Mouse (Mus musculus): ENCODE results near the gene Thbs3. TPM values are rescaled to one million over a fixed set of nuclear protein-coding genes. Genes with fewer than 3 reads are reported as not detected.

The Thbs3 gene
- polyA plus RNA-seq, 1 experiment from 2014 or later = 46.2 TPM

DNA sequence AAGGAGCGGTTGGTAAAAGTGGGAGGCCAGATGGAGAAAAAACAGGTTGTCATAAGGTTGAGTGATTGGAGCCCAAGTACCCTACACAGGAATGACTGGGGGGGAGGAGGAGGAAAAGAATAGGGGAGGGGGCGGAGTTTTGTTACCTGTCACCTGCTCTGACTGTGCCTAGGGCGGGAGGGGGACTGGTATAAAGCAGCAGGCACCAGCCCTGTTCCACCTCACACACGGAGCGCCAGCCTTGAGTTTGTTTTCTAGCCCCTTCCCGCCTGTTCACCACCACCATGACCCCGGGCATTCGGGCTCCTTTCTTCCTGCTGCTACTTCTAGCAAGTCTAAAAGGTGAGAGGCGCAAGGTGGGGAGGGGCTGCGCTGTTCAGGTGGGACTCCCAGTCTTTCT is 13.9 kb downstream of the Thbs3 start, which contains the start of gene Muc1:
Gene Muc1, plus strand, starts transcription at position 222 of the 400 bp plus-strand sequence.
- Histone ChIP-seq H3K27me3 (peaks cover 19% of the 10 kb centered on the region; the same call in 1 of the 2 replicates), H3K9ac (peak within 1 kb of the TSS; percentile 47; the same call in 1 of the 2 replicates), H3K9me3 (no peaks in the 10 kb centered on the region), H3K4me3 (peak within 1 kb of the TSS; percentile 46), H3K4me2 (replicated peaks) (peak within 1 kb of the TSS; percentile 95), H3K36me3 (no peaks in the 10 kb centered on the region), H3K4me1 (peaks cover 29% of the 10 kb centered on the region), H3K27ac (peak within 1 kb of the TSS; percentile 80)
- no peak for ATAC-seq (ENCODE audit: insufficient number of reproducible peaks, insufficient read depth, low FRiP score, low TSS enrichment)
- 20% methylated on average over 10 of the region's 10 CpGs for WGBS

DNA sequence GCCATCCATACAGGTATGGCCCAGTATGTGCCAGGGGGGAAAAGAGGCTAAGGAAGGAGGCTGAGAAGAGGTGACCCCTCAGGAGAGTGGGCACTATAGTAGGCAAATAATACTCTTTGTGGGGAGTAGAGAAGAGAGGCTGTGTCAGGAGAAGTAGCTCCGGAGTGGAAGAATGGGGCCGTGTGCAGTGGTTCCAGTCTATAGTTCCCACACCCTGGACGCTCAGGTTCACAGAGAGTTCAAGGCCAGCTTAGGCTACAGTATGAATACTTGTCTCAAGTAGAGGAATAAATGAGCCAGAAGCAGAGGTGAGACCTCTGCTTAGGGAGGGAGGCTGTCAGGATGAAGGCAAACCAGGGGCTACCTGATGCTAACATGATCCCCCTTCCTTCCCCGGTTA is 14.3 kb downstream of the Thbs3 start:
- no peak overlapping the region for H3K4me3 ChIP-seq
- no peaks in the 10 kb centered on the region for H3K36me3 ChIP-seq
- peaks cover 29% of the 10 kb centered on the region for H3K4me1 ChIP-seq
- WGBS = 53% methylated on average over 4 of the region's 4 CpGs
- no peak for ATAC-seq (ENCODE audit: insufficient number of reproducible peaks, insufficient read depth, low FRiP score, low TSS enrichment)
- peaks cover 19% of the 10 kb centered on the region; the same call in 1 of the 2 replicates for H3K27me3 ChIP-seq
- no peak overlapping the region for H3K4me2 ChIP-seq (replicated peaks)
- H3K27ac ChIP-seq = no peak overlapping the region
- H3K9ac ChIP-seq = no peak overlapping the region
- no peaks in the 10 kb centered on the region for H3K9me3 ChIP-seq

DNA sequence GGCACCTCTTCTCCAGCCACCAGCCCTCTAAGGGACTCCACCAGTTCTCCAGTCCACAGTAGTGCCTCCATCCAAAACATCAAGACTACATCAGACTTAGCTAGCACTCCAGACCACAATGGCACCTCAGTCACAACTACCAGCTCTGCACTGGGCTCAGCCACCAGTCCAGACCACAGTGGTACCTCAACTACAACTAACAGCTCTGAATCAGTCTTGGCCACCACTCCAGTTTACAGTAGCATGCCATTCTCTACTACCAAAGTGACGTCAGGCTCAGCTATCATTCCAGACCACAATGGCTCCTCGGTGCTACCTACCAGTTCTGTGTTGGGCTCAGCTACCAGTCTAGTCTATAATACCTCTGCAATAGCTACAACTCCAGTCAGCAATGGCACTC is 15.6 kb downstream of the Thbs3 start:
- Histone ChIP-seq H3K9ac (no peak overlapping the region), H3K9me3 (no peaks in the 10 kb centered on the region), H3K4me3 (no peak overlapping the region), H3K4me2 (replicated peaks) (no peak overlapping the region), H3K27me3 (peaks cover 19% of the 10 kb centered on the region; the same call in 1 of the 2 replicates), H3K4me1 (peaks cover 26% of the 10 kb centered on the region), H3K36me3 (no peaks in the 10 kb centered on the region), H3K27ac (no peak overlapping the region)
- ATAC-seq (ENCODE audit: insufficient number of reproducible peaks, insufficient read depth, low FRiP score, low TSS enrichment) = no peak
- WGBS = 86% methylated on average over 2 of the region's 2 CpGs

DNA sequence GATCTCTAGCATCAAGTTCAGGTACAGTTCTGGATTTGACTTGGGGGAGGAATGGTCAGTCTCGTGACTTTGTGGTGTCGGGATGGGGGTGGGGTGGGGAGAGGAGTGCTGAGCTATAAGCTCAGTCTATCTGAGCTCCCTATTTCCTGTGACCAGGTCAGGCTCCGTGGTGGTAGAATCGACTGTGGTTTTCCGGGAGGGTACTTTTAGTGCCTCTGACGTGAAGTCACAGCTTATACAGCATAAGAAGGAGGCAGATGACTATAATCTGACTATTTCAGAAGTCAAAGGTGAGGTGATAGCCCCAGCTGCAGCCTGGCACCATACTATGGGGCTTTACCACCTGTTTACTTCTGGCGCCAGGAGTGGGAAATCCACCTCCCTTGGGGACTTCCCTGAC is 16.4 kb downstream of the Thbs3 start:
- Histone ChIP-seq H3K4me1 (peaks cover 19% of the 10 kb centered on the region), H3K4me2 (replicated peaks) (no peak overlapping the region), H3K9me3 (no peaks in the 10 kb centered on the region), H3K27me3 (peaks cover 19% of the 10 kb centered on the region; the same call in 1 of the 2 replicates), H3K4me3 (no peak overlapping the region), H3K27ac (no peak overlapping the region), H3K36me3 (no peaks in the 10 kb centered on the region), H3K9ac (no peak overlapping the region)
- ATAC-seq (ENCODE audit: insufficient number of reproducible peaks, insufficient read depth, low FRiP score, low TSS enrichment) = no peak
- 71% methylated on average over 7 of the region's 7 CpGs for WGBS

DNA sequence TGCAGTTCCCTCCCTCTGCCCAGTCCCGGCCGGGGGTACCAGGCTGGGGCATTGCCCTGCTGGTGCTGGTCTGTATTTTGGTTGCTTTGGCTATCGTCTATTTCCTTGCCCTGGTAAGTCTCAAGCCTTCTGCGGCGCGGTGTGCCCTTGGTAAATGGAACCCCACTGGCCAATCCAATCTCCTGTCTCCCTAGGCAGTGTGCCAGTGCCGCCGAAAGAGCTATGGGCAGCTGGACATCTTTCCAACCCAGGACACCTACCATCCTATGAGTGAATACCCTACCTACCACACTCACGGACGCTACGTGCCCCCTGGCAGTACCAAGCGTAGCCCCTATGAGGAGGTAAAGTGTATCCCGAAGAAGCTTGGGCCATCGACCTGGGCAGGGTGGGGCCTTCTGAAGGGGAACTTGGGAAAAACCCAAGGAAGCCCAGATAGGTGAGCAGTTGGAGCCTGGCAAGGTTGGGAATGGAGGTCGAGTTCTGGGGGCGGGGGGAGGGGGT is 16.8 kb downstream of the Thbs3 start:
- Histone ChIP-seq H3K27me3 (peaks cover 19% of the 10 kb centered on the region; the same call in 1 of the 2 replicates), H3K9me3 (no peaks in the 10 kb centered on the region)
- WGBS = 71% methylated on average over 16 of the region's 16 CpGs

DNA sequence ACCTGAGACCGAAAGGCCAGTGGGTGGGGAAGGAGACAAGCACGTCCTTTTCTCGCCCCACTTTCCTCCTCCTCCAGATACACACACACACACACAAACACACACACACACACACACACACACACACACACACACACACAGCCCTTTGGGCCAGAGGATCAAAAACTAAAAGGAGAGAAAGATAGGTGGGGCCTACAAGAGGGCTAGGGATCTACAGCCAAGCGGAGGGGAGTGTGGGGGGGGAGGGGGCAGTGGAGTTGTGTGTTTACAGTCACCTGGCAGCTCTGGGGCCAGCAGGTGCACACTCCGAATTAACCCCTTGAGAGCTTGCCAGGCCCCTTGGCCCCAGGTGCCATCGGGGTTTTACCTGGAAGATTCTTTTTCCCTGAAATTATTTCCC is 17.6 kb downstream of the Thbs3 start:
- no peak for ATAC-seq (ENCODE audit: insufficient number of reproducible peaks, insufficient read depth, low FRiP score, low TSS enrichment)
- H3K4me2 ChIP-seq (replicated peaks) = no peak overlapping the region
- no peak overlapping the region for H3K27ac ChIP-seq
- 67% methylated on average over 6 of the region's 6 CpGs for WGBS
- no peaks in the 10 kb centered on the region for H3K9me3 ChIP-seq
- H3K36me3 ChIP-seq = 0 out of 2 replicates have a peak, but pooled peaks cover 2% of the 10 kb centered on the region
- peaks cover 19% of the 10 kb centered on the region; the same call in 1 of the 2 replicates for H3K27me3 ChIP-seq
- H3K4me3 ChIP-seq = no peak overlapping the region
- H3K9ac ChIP-seq = 0 out of 2 replicates have a peak overlapping the region, but pooled peaks have one; percentile 7
- H3K4me1 ChIP-seq = peaks cover 9% of the 10 kb centered on the region

More for the DNA sequence above, 16.8 kb downstream of the Thbs3 start:
- no peak for ATAC-seq (ENCODE audit: insufficient number of reproducible peaks, insufficient read depth, low FRiP score, low TSS enrichment)
- no peak overlapping the region for H3K4me3 ChIP-seq
- peaks cover 14% of the 10 kb centered on the region for H3K4me1 ChIP-seq
- no peak overlapping the region for H3K9ac ChIP-seq
- no peak overlapping the region for H3K27ac ChIP-seq
- H3K4me2 ChIP-seq (replicated peaks) = no peak overlapping the region
- no peaks in the 10 kb centered on the region for H3K36me3 ChIP-seq

DNA sequence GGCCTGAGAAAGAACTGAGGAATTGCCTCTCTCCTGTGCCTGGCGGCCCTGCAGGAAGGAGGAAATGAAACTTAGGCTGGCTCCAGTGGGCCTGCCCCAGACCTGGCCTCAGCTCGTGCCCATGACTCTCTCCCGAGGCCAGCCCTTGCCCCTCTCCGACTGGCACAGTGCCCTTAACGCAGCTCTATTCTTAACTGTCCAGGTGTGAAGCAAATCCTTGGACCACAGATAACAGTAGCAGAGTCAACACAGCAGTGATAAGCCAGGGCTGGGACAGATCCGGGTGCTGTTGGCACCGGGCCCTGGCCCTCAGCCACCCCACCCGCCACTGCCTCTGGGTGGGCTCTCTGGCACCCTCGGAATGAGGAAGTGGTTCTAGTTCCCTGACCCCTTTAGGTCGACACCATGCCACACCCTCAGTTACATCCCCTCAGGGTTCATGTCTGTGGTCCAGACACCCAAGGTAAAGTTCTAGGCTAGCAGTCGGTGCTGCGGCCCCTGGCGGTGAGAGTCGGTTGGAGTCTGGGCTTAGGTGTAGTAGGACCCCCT is 18.7 kb downstream of the Thbs3 start:
- no peak overlapping the region for H3K4me3 ChIP-seq
- H3K4me1 ChIP-seq = peaks cover 3% of the 10 kb centered on the region; the same call in 1 of the 2 replicates
- no peak overlapping the region for H3K27ac ChIP-seq
- H3K27me3 ChIP-seq = peaks cover 19% of the 10 kb centered on the region; the same call in 1 of the 2 replicates
- no peaks in the 10 kb centered on the region for H3K9me3 ChIP-seq
- ATAC-seq (ENCODE audit: insufficient number of reproducible peaks, insufficient read depth, low FRiP score, low TSS enrichment) = no peak
- peaks cover 10% of the 10 kb centered on the region for H3K36me3 ChIP-seq
- no peak overlapping the region for H3K9ac ChIP-seq
- 81% methylated on average over 14 of the region's 14 CpGs for WGBS
- no peak overlapping the region for H3K4me2 ChIP-seq (replicated peaks)

DNA sequence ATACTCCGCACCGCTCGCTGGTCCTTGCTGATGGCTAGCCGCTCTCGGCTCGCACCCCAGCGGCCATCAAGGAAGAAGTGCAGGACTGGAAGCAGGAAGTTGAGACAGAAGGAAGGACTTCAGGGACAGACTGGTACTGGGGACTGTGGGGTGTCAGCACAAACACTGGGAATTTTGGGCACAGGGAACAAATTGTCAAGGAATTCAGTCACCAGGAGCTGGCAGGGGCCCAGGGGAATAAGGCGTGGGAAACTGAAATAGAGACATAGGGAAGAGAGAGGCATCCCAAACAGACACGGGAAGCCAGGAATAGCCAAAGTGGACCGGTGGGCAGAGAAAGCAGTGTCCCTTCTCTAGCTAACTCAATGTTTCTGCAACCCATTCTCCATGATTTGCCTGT is 21.5 kb downstream of the Thbs3 start:
- peaks cover 2% of the 10 kb centered on the region; the same call in 1 of the 2 replicates for H3K27me3 ChIP-seq
- no peaks in the 10 kb centered on the region for H3K9me3 ChIP-seq
- no peak overlapping the region for H3K27ac ChIP-seq
- no peaks in the 10 kb centered on the region for H3K4me1 ChIP-seq
- ATAC-seq (ENCODE audit: insufficient number of reproducible peaks, insufficient read depth, low FRiP score, low TSS enrichment) = no peak
- no peak overlapping the region for H3K4me3 ChIP-seq
- H3K9ac ChIP-seq = no peak overlapping the region
- peaks cover 16% of the 10 kb centered on the region for H3K36me3 ChIP-seq
- WGBS = 87% methylated on average over 10 of the region's 10 CpGs
- no peak overlapping the region for H3K4me2 ChIP-seq (replicated peaks)

DNA sequence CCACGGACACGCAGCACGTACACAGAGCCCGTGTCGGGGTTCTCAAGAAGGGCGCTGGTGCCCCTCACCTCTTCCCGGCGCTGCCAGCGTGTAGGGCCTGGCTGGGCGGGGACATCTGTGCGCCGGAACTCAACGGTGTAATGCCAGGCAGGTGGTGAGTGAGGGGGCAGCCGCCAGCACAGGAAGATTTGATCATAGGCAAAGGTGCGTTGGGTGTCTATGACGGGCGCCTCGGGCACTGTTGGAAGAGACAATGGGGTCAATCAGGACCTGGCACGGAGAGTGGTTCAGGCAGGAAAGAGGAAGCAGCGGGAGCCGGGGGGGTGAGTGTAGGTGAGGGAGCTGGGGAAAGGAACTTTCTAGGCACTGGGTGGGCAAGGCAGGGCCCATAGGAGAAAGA is 22.7 kb downstream of the Thbs3 start:
- Histone ChIP-seq H3K27ac (no peak overlapping the region), H3K9ac (no peak overlapping the region), H3K36me3 (peaks cover 23% of the 10 kb centered on the region), H3K27me3 (no peaks in the 10 kb centered on the region), H3K9me3 (no peaks in the 10 kb centered on the region), H3K4me1 (no peaks in the 10 kb centered on the region), H3K4me2 (replicated peaks) (no peak overlapping the region), H3K4me3 (no peak overlapping the region)
- ATAC-seq (ENCODE audit: insufficient number of reproducible peaks, insufficient read depth, low FRiP score, low TSS enrichment) = no peak
- 94% methylated on average over 21 of the region's 21 CpGs for WGBS

DNA sequence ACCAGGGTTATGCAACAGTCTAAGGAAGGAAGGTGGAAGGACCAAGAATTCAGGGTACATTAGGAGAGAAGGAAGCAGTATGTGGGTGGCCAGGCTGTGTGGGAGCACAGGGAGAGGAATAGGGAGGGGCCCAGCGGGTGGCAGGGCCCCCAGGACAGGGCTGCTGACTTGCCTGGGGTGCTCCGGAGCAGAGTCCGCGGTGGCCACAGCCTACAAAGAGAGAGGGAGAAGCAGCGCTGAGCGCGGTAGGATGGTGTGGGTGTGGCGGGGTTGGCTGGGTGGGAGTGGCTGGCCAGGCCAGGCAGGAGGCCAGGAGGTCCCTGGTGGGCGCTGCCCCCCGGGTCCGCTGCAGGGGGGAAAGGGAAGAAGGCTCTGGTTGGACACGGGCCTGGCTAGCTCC is 23.5 kb downstream of the Thbs3 start:
- Histone ChIP-seq H3K9me3 (no peaks in the 10 kb centered on the region), H3K4me2 (replicated peaks) (no peak overlapping the region), H3K36me3 (peaks cover 23% of the 10 kb centered on the region), H3K4me1 (peaks cover 2% of the 10 kb centered on the region), H3K27ac (no peak overlapping the region), H3K27me3 (no peaks in the 10 kb centered on the region), H3K9ac (no peak overlapping the region; the same call in 1 of the 2 replicates), H3K4me3 (no peak overlapping the region)
- 69% methylated on average over 9 of the region's 12 CpGs for WGBS
- no peak for ATAC-seq (ENCODE audit: insufficient number of reproducible peaks, insufficient read depth, low FRiP score, low TSS enrichment)

DNA sequence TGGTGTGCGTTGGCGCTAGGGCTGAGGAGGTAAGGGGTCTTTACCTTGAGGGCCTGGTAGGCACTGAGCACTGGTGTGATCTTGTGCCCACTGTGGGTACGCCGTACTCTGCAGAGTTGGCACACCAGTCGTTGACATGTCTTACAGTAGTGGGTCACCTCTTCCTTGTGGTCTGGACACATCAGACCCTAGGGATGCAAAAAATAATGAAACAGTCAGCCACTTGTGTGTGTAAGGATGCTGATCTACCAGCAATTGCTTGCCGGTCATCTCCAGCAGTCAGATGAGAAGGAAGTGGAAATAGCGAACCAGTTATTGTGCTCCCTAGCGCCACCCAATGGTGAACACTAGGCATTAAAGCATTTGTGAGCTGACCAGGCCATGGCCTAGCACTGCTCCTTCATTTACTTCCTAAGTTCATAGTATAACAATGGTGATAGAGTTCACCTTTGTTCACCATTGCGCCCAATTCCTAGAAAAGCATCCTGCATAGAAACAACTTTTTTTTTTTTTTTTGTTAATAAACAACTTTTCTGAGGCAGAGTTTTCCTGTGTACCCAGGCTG is 27.4 kb downstream of the Thbs3 start:
- Histone ChIP-seq H3K4me2 (replicated peaks) (no peak overlapping the region), H3K9ac (no peak overlapping the region), H3K36me3 (peaks cover 22% of the 10 kb centered on the region), H3K9me3 (no peaks in the 10 kb centered on the region), H3K4me3 (no peak overlapping the region), H3K4me1 (peaks cover 33% of the 10 kb centered on the region), H3K27ac (no peak overlapping the region), H3K27me3 (no peaks in the 10 kb centered on the region; the same call in 1 of the 2 replicates)
- 72% methylated on average over 9 of the region's 9 CpGs for WGBS
- ATAC-seq (ENCODE audit: insufficient number of reproducible peaks, insufficient read depth, low FRiP score, low TSS enrichment) = no peak

DNA sequence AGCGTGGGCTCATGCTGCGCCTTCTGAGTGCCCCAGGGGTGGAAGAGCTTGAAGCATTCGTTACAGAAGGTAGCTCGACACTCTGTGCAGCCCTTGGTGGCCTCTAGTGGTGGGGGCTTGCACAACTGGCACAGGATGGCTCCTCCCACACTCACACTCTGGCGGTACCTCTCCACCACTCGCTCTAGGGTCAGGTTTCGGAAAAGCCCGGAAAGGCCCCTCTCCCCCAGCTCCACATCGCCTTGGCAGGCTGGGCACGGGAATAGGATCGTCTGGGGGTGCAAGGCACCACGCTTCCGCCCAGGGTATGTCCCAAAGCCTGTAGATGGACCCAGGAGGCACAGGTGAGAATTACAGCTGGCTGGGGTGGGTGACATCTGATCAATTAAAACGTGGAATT is 28.6 kb downstream of the Thbs3 start:
- Histone ChIP-seq H3K9ac (0 out of 2 replicates have a peak overlapping the region, but pooled peaks have one; percentile 4), H3K27me3 (no peaks in the 10 kb centered on the region; the same call in 1 of the 2 replicates), H3K4me1 (peaks cover 35% of the 10 kb centered on the region), H3K9me3 (no peaks in the 10 kb centered on the region), H3K36me3 (peaks cover 14% of the 10 kb centered on the region), H3K27ac (peak overlapping the region; percentile 52; the same call in 1 of the 2 replicates), H3K4me3 (peak overlapping the region; percentile 73), H3K4me2 (replicated peaks) (peak overlapping the region; percentile 76)
- 7% methylated on average over 14 of the region's 14 CpGs for WGBS
- no peak; the same call in 1 of the 2 replicates for ATAC-seq (ENCODE audit: insufficient number of reproducible peaks, insufficient read depth, low FRiP score, low TSS enrichment)
